Mouse (Mus musculus) hindbrain, embryonic 16.5 days (tissue): ENCODE results near the gene Abcd3. TPM values are rescaled to one million over a fixed set of nuclear protein-coding genes. Genes with fewer than 3 reads are reported as not detected.
A peak's percentile ranks its signal among the peaks of the same experiment; 100 is the strongest.

Source experiments
- ATAC-seq: fragments of 200-750 bp; cut with Nextera tagmentation; 2 replicates; pipeline ENCODE4 v1.8.0; 2017; ENCODE audit warnings: moderate TSS enrichment, moderate library complexity
- H3K27ac ChIP-seq: fragments of 300-500 bp; sonication (generic); 2 replicates; pipeline ENCODE4 v1.5.1; 2014; ENCODE audit warnings: low read depth, mild to moderate bottlenecking, control low read depth, low read length, moderate library complexity
- H3K27me3 ChIP-seq: fragments of 300-500 bp; sonication (generic); replicated peaks from 2 replicates; pipeline ENCODE4 v1.6.1; 2014; ENCODE audit warnings: low read length; ENCODE audit not compliant: control insufficient read depth, insufficient read depth
- H3K36me3 ChIP-seq: fragments of 300-500 bp; sonication (generic); 2 replicates; pipeline ENCODE4 v1.6.1; 2014; ENCODE audit warnings: mild to moderate bottlenecking, low read length, moderate library complexity, mixed read lengths; ENCODE audit not compliant: control insufficient read depth, insufficient read depth
- H3K4me1 ChIP-seq: fragments of 300-500 bp; sonication (generic); 2 replicates; pipeline ENCODE4 v1.6.1; 2014; ENCODE audit warnings: low read depth, low read length; ENCODE audit not compliant: control insufficient read depth, insufficient read depth
- H3K4me2 ChIP-seq: fragments of 300-500 bp; sonication (generic); 2 replicates; pipeline ENCODE4 v1.6.1; 2014; ENCODE audit warnings: mild to moderate bottlenecking, low read length, control low read depth, moderate library complexity
- H3K4me3 ChIP-seq: fragments of 300-500 bp; sonication (generic); 2 replicates; pipeline ENCODE4 v1.5.1; 2014; ENCODE audit warnings: mild to moderate bottlenecking, low read length, control low read depth, moderate library complexity
- H3K9ac ChIP-seq: fragments of 300-500 bp; sonication (generic); 2 replicates; pipeline ENCODE4 v1.6.1; 2014; ENCODE audit warnings: low read depth, mild to moderate bottlenecking, control low read depth, low read length, moderate library complexity
- H3K9me3 ChIP-seq: fragments of 300-500 bp; sonication (generic); 2 replicates; pipeline ENCODE4 v1.6.1; 2014; ENCODE audit warnings: mild to moderate bottlenecking, low read length, moderate library complexity; ENCODE audit not compliant: control insufficient read depth
- WGBS: fragments of 180-500 bp; shearing (Covaris S2); extraction: QIAGEN DNeasy Blood & Tissue Kit; methylation state at CpG from one replicate; pipeline ENCODE4 v1.1.7; 2014; 5-methylcytosine and 5-hydroxymethylcytosine counted together
- polyA plus RNA-seq: library from polyadenylated mRNA; unstranded; fragments of >200 nt; fragmentation: Nextera tagmentation; extraction: Ambion mirVana; gene quantifications from 2 replicates; pipeline ENCODE4 v1.2.1, GENCODE M21; 2015

Abcd3 gene
- polyA plus RNA-seq: 84.4 and 85.7 TPM in 2 replicates

GRCm38 (mm10) chr3:121814877-121815548 lies at the start of gene Abcd3:
TSS of gene Abcd3 (minus strand) at chr3:121815302.
- H3K4me2 ChIP-seq: peak within 1 kb of the TSS; percentile 85
- H3K4me3 ChIP-seq: peak within 1 kb of the TSS; percentile 86
- peak within 1 kb of the TSS; percentile 97 for H3K9ac ChIP-seq
- peaks cover 20% of the 10 kb centered on the region for H3K4me1 ChIP-seq
- peak; percentile 95 for ATAC-seq
- H3K27me3 ChIP-seq: no peaks in the 10 kb centered on the region
- H3K36me3 ChIP-seq: no peaks in the 10 kb centered on the region
- no peaks in the 10 kb centered on the region for H3K9me3 ChIP-seq
- H3K27ac ChIP-seq: peak within 1 kb of the TSS; percentile 99
- WGBS: under 1% methylated on average over 81 of the region's 99 CpGs

GRCm38 (mm10) chr3:121859142-121859541 lies 44.0 kb upstream of the Abcd3 start:
- H3K36me3 ChIP-seq: no peaks in the 10 kb centered on the region
- no peaks in the 10 kb centered on the region for H3K27me3 ChIP-seq
- H3K4me2 ChIP-seq: no peak overlapping the region
- no peaks in the 10 kb centered on the region for H3K4me1 ChIP-seq
- H3K27ac ChIP-seq: no peak overlapping the region
- no peaks in the 10 kb centered on the region for H3K9me3 ChIP-seq
- H3K4me3 ChIP-seq: no peak overlapping the region
- no peak for ATAC-seq
- WGBS: 39% methylated on average over 5 of the region's 5 CpGs
- H3K9ac ChIP-seq: no peak overlapping the region

- WGBS: 90% methylated on average over 4 of the region's 4 CpGs
- Histone ChIP-seq H3K36me3 (no peaks in the 10 kb centered on the region), H3K27ac (no peak overlapping the region), H3K4me3 (no peak overlapping the region), H3K4me2 (no peak overlapping the region), H3K4me1 (no peaks in the 10 kb centered on the region), H3K27me3 (no peaks in the 10 kb centered on the region), H3K9me3 (no peaks in the 10 kb centered on the region), H3K9ac (no peak overlapping the region)
- no peak for ATAC-seq
These were observed 41.0 kb upstream of the Abcd3 start for GRCm38 (mm10) chr3:121856131-121856530.

- no peak overlapping the region for H3K9ac ChIP-seq
- no peak for ATAC-seq
- no peak overlapping the region for H3K27ac ChIP-seq
- H3K4me1 ChIP-seq: no peaks in the 10 kb centered on the region
- WGBS: 70% methylated on average over 5 of the region's 5 CpGs
- no peak overlapping the region for H3K4me2 ChIP-seq
- H3K9me3 ChIP-seq: no peaks in the 10 kb centered on the region
- no peaks in the 10 kb centered on the region for H3K27me3 ChIP-seq
- no peaks in the 10 kb centered on the region for H3K36me3 ChIP-seq
- H3K4me3 ChIP-seq: no peak overlapping the region
These were observed 38.8 kb upstream of the Abcd3 start for GRCm38 (mm10) chr3:121853781-121854520.

- H3K9ac ChIP-seq: no peak overlapping the region
- no peaks in the 10 kb centered on the region for H3K27me3 ChIP-seq
- H3K4me1 ChIP-seq: no peaks in the 10 kb centered on the region
- no peaks in the 10 kb centered on the region for H3K36me3 ChIP-seq
- H3K4me2 ChIP-seq: no peak overlapping the region
- WGBS: 37% methylated on average over 4 of the region's 4 CpGs
- no peak overlapping the region for H3K27ac ChIP-seq
- H3K4me3 ChIP-seq: no peak overlapping the region
- ATAC-seq: no peak
- no peaks in the 10 kb centered on the region for H3K9me3 ChIP-seq
These were observed 37.1 kb upstream of the Abcd3 start for GRCm38 (mm10) chr3:121852074-121852826.

GRCm38 (mm10) chr3:121851006-121851405 lies 35.9 kb upstream of the Abcd3 start:
- ATAC-seq: no peak
- H3K36me3 ChIP-seq: no peaks in the 10 kb centered on the region
- WGBS: 94% methylated on average over 3 of the region's 3 CpGs

GRCm38 (mm10) chr3:121850381-121850780 lies 35.3 kb upstream of the Abcd3 start:
- no peaks in the 10 kb centered on the region for H3K36me3 ChIP-seq
- no peak overlapping the region for H3K4me2 ChIP-seq
- no peak overlapping the region for H3K9ac ChIP-seq
- H3K27me3 ChIP-seq: no peaks in the 10 kb centered on the region
- no peaks in the 10 kb centered on the region for H3K9me3 ChIP-seq
- no peaks in the 10 kb centered on the region for H3K4me1 ChIP-seq
- H3K27ac ChIP-seq: no peak overlapping the region
- H3K4me3 ChIP-seq: no peak overlapping the region
- 95% methylated on average over 4 of the region's 4 CpGs for WGBS
- no peak for ATAC-seq

More at GRCm38 (mm10) chr3:121851006-121851405, 35.9 kb upstream of the Abcd3 start:
- Histone ChIP-seq H3K27me3 (no peaks in the 10 kb centered on the region), H3K9me3 (no peaks in the 10 kb centered on the region), H3K4me1 (no peaks in the 10 kb centered on the region), H3K9ac (no peak overlapping the region), H3K4me3 (no peak overlapping the region), H3K4me2 (no peak overlapping the region), H3K27ac (no peak overlapping the region)

GRCm38 (mm10) chr3:121847296-121847695 lies 32.2 kb upstream of the Abcd3 start:
- Histone ChIP-seq H3K4me1 (no peaks in the 10 kb centered on the region), H3K27ac (no peak overlapping the region), H3K4me3 (no peak overlapping the region), H3K9ac (no peak overlapping the region), H3K27me3 (no peaks in the 10 kb centered on the region), H3K4me2 (no peak overlapping the region), H3K36me3 (no peaks in the 10 kb centered on the region), H3K9me3 (no peaks in the 10 kb centered on the region)
- ATAC-seq: no peak

- no peak overlapping the region for H3K9ac ChIP-seq
- no peak overlapping the region for H3K4me2 ChIP-seq
- 91% methylated on average over 6 of the region's 6 CpGs for WGBS
- no peaks in the 10 kb centered on the region for H3K4me1 ChIP-seq
- H3K27ac ChIP-seq: no peak overlapping the region
- no peaks in the 10 kb centered on the region for H3K27me3 ChIP-seq
- no peak overlapping the region for H3K4me3 ChIP-seq
- no peaks in the 10 kb centered on the region for H3K9me3 ChIP-seq
- ATAC-seq: no peak
- H3K36me3 ChIP-seq: no peaks in the 10 kb centered on the region
These were observed 29.6 kb upstream of the Abcd3 start for GRCm38 (mm10) chr3:121844658-121845057.
